Mouse (Mus musculus) cerebellum, adult 9-11 months (tissue): ENCODE measurements at regions not wholly inside any gene's neighbourhood (a gene's known extent, or its start where the extent isn't known, plus 50 kb on each side); places are given as distances from the start of the nearest gene placed in this dataset.

Source experiments
- DNase-seq: peaks from one replicate; pipeline ENCODE4 v3.0.0; 2022

- DNase-seq, result peak; percentile 3
Measured at GRCm38 (mm10) chrX:40350936-40351335, 487.5 kb upstream of the Cypt14 start.

- DNase-seq, result no peak
Measured at GRCm38 (mm10) chrX:40336555-40336954, 473.2 kb upstream of the Cypt14 start.
